Mouse (Mus musculus): ENCODE results near the gene Mepce. TPM values are rescaled to one million over a fixed set of nuclear protein-coding genes. Genes with fewer than 3 reads are reported as not detected.

The Mepce gene
- polyA plus RNA-seq, 1 experiment, result 18.2 TPM

DNA sequence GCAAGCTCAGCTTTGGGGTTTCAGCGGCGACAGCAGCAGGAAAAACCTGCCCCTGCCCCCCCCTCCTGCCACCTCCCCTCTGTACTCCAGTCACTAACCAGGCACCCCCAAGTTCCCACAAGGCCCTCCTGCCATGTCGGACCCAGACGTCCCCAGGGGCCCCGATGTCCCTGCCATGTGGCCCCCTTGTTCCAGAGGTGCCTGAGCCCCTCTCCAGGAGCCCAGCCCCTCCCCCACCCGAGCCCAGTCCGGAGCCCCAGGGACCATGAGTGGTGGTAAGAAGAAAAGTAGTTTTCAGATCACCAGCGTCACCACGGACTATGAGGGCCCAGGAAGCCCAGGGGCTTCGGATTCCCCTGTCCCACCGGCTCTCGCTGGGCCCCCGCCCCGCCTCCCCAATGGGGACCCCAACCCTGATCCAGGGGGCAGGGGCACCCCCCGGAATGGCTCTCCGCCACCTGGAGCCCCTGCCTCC, 40.6 kb downstream of the Mepce start:
- peaks cover 76% of the 10 kb centered on the region for H3K4me1 ChIP-seq (ENCODE audit: control insufficient read depth)
- TF ChIP-seq GATA1 (IDR thresholded peaks at IDR 0.05; ENCODE audit: low read length) (no peak), TAL1 (IDR thresholded peaks at IDR 0.05; ENCODE audit: low read length) (no peak)
- H3K36me3 ChIP-seq (ENCODE audit: control insufficient read depth), result peaks cover 41% of the 10 kb centered on the region
- H3K4me3 ChIP-seq (replicated peaks), result peak overlapping the region; percentile 84
- no peaks in the 10 kb centered on the region for H3K9me3 ChIP-seq (ENCODE audit: control insufficient read depth, low read length)
- H3K27me3 ChIP-seq (ENCODE audit: control insufficient read depth), result peaks cover 2% of the 10 kb centered on the region; the same call in 1 of the 2 replicates

GRCm38 (mm10) chr5:137746282-137746850, 41.1 kb downstream of the Mepce start:
- TF ChIP-seq TAL1 (IDR thresholded peaks at IDR 0.05; ENCODE audit: low read length) (no peak), GATA1 (IDR thresholded peaks at IDR 0.05; ENCODE audit: low read length) (no peak)
- peaks cover 77% of the 10 kb centered on the region for H3K4me1 ChIP-seq (ENCODE audit: control insufficient read depth)
- H3K27me3 ChIP-seq (ENCODE audit: control insufficient read depth), result peaks cover 2% of the 10 kb centered on the region; the same call in 1 of the 2 replicates

GRCm38 (mm10) chr5:137745214-137746171, 42.0 kb downstream of the Mepce start, which contains the start of gene Tsc22d4:
Gene Tsc22d4, plus strand, starts transcription at chr5:137745730.
- TF ChIP-seq TAL1 (IDR thresholded peaks at IDR 0.05; ENCODE audit: low read length), result no peak
- TF ChIP-seq GATA1 (IDR thresholded peaks at IDR 0.05; ENCODE audit: low read length), result no peak
- Histone ChIP-seq H3K9me3 (ENCODE audit: control insufficient read depth, low read length) (no peaks in the 10 kb centered on the region), H3K36me3 (ENCODE audit: control insufficient read depth) (peaks cover 27% of the 10 kb centered on the region), H3K27me3 (ENCODE audit: control insufficient read depth) (peaks cover 2% of the 10 kb centered on the region; the same call in 1 of the 2 replicates), H3K4me3 (replicated peaks) (peak within 1 kb of the TSS; percentile 84), H3K4me1 (ENCODE audit: control insufficient read depth) (peaks cover 79% of the 10 kb centered on the region)

More at GRCm38 (mm10) chr5:137746282-137746850, 41.1 kb downstream of the Mepce start:
- Histone ChIP-seq H3K36me3 (ENCODE audit: control insufficient read depth) (peaks cover 36% of the 10 kb centered on the region), H3K4me3 (replicated peaks) (peak overlapping the region; percentile 84), H3K9me3 (ENCODE audit: control insufficient read depth, low read length) (no peaks in the 10 kb centered on the region)

- Histone ChIP-seq H3K9me3 (ENCODE audit: control insufficient read depth, low read length) (no peaks in the 10 kb centered on the region), H3K27me3 (ENCODE audit: control insufficient read depth) (peaks cover 2% of the 10 kb centered on the region; the same call in 1 of the 2 replicates), H3K36me3 (ENCODE audit: control insufficient read depth) (peaks cover 17% of the 10 kb centered on the region), H3K4me3 (replicated peaks) (no peak overlapping the region), H3K4me1 (ENCODE audit: control insufficient read depth) (peaks cover 85% of the 10 kb centered on the region)
- no peak for TF ChIP-seq TAL1 (IDR thresholded peaks at IDR 0.05; ENCODE audit: low read length)
- no peak for TF ChIP-seq GATA1 (IDR thresholded peaks at IDR 0.05; ENCODE audit: low read length)
Measured at GRCm38 (mm10) chr5:137744197-137744596, 43.3 kb downstream of the Mepce start.

DNA sequence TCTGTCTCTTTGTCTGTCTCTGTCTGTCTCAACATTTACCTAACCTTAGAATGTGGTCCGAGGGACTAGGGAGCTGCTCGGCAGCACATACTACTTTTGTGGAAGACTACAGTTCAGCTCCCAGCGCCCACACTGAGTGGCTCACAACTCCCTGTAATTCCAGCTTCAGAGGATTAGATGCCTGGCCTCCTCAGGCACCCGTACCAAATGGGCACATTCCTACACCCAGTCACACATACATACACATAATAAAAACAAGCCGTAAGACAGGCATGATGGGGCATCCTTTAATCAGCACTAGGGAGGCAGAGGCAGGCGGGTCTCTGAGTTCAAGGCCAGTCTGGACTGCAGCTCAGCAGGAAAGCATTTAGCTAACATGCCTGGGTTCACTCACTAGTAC, 44.6 kb downstream of the Mepce start:
- TF ChIP-seq TAL1 (IDR thresholded peaks at IDR 0.05; ENCODE audit: low read length) (no peak), GATA1 (IDR thresholded peaks at IDR 0.05; ENCODE audit: low read length) (no peak)
- H3K27me3 ChIP-seq (ENCODE audit: control insufficient read depth), result peaks cover 2% of the 10 kb centered on the region; the same call in 1 of the 2 replicates
- peaks cover 84% of the 10 kb centered on the region for H3K4me1 ChIP-seq (ENCODE audit: control insufficient read depth)

GRCm38 (mm10) chr5:137742048-137742447, 45.4 kb downstream of the Mepce start:
- Histone ChIP-seq H3K9me3 (ENCODE audit: control insufficient read depth, low read length) (no peaks in the 10 kb centered on the region), H3K27me3 (ENCODE audit: control insufficient read depth) (peaks cover 2% of the 10 kb centered on the region; the same call in 1 of the 2 replicates), H3K4me3 (replicated peaks) (no peak overlapping the region), H3K36me3 (ENCODE audit: control insufficient read depth) (no peaks in the 10 kb centered on the region), H3K4me1 (ENCODE audit: control insufficient read depth) (peaks cover 79% of the 10 kb centered on the region)
- TF ChIP-seq GATA1 (IDR thresholded peaks at IDR 0.05; ENCODE audit: low read length) (no peak), TAL1 (IDR thresholded peaks at IDR 0.05; ENCODE audit: low read length) (no peak)

More for the DNA sequence above, 44.6 kb downstream of the Mepce start:
- Histone ChIP-seq H3K4me3 (replicated peaks) (no peak overlapping the region), H3K36me3 (ENCODE audit: control insufficient read depth) (peaks cover 6% of the 10 kb centered on the region), H3K9me3 (ENCODE audit: control insufficient read depth, low read length) (no peaks in the 10 kb centered on the region)

DNA sequence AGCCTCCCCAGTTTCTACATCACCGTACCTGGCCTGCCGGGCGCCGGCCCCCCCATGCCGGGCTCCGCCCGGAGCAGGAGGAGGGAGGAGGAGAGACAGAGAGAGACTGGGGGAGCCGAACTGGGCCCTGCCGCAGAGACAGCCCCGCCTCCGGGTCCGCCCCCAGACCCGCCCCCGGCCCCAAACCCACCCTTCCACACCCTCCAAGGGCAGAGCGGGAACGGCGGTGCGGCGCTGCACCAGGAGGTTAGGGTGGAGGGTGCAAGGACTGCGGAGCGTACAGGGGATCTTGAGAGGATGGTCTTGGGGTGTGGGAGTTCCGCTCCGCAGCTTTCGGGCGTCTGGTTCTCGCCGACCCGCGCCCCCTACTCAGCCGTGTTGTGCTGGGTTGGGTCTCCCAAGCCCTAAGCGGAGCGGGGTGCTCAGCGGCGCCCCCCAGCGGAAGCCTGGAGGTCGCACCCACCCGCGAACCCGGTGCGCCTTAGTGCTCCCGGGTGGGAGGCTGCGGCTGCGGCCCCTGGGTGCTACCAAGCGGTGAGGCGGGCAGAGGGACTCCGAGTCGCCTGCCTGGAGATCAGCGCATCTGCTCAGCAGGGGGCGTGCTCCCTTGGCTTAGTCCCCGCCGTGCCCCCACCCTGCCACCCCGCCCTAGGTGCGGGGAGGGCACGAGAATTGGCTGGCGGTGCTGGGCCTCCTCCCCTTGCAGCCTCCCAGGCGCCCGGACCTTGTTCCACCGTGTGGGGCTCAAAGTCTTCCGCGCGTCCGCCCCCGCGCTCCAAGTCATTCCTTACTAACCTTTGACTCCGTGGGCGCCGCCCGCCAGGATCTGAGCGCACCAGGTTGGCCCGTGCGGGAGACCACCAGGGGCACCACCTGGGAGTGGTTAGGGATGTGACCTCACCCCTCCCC, 46.2 kb downstream of the Mepce start, which contains the start of gene Nyap1:
Gene Nyap1, minus strand, starts transcription at position 585 of the 909 bp plus-strand sequence.
- Histone ChIP-seq H3K9me3 (ENCODE audit: control insufficient read depth, low read length) (no peaks in the 10 kb centered on the region), H3K27me3 (ENCODE audit: control insufficient read depth) (peaks cover 2% of the 10 kb centered on the region; the same call in 1 of the 2 replicates), H3K4me1 (ENCODE audit: control insufficient read depth) (peaks cover 77% of the 10 kb centered on the region), H3K4me3 (replicated peaks) (peak within 1 kb of the TSS; percentile 75), H3K36me3 (ENCODE audit: control insufficient read depth) (no peaks in the 10 kb centered on the region)
- TF ChIP-seq GATA1 (IDR thresholded peaks at IDR 0.05; ENCODE audit: low read length), result no peak
- TF ChIP-seq TAL1 (IDR thresholded peaks at IDR 0.05; ENCODE audit: low read length), result no peak

GRCm38 (mm10) chr5:137740506-137740905, 46.9 kb downstream of the Mepce start:
- TF ChIP-seq TAL1 (IDR thresholded peaks at IDR 0.05; ENCODE audit: low read length) (no peak), GATA1 (IDR thresholded peaks at IDR 0.05; ENCODE audit: low read length) (no peak)
- H3K4me3 ChIP-seq (replicated peaks), result peak overlapping the region; percentile 75
- peaks cover 72% of the 10 kb centered on the region for H3K4me1 ChIP-seq (ENCODE audit: control insufficient read depth)
- H3K9me3 ChIP-seq (ENCODE audit: control insufficient read depth, low read length), result no peaks in the 10 kb centered on the region
- H3K36me3 ChIP-seq (ENCODE audit: control insufficient read depth), result peaks cover 2% of the 10 kb centered on the region; the same call in 1 of the 2 replicates
- H3K27me3 ChIP-seq (ENCODE audit: control insufficient read depth), result peaks cover 2% of the 10 kb centered on the region; the same call in 1 of the 2 replicates

All from erythroblast, embryonic 14.5 days (primary cell).